Mouse (Mus musculus) left cerebral cortex, postnatal 14 days (tissue): Measurements from ENCODE around the gene Ak8. TPM values are rescaled to one million over a fixed set of nuclear protein-coding genes. Genes with fewer than 3 reads are reported as not detected.

Experiments used
- DNase-seq, 2 experiments: peaks; one replicate each; pipeline ENCODE4 v3.0.0; 2021 to 2022; ENCODE audit warnings: low spot score in 2 of 2, mixed read lengths in 1 of 2
- intact Hi-C: fragments of 180-260 bp; cut with DNase I; formaldehyde crosslinking; loops from one replicate; pipeline ENCODE4 v1.15.1; 2025
- total RNA-seq, 2 experiments: library from RNA; stranded (reverse); gene quantifications; 2 replicates each; pipeline ENCODE4 v1.2.3; 2021

The Ak8 gene
- total RNA-seq, 2 experiments from 2014 or later: 1.7 to 2.1 TPM

- DNase-seq: no peak
- intact Hi-C loops: no loop called here
These were observed 81.3 kb downstream of the Ak8 start for GRCm38 (mm10) chr2:28781310-28781709.

- intact Hi-C loops: no loop called here
- DNase-seq: no peak
These were observed 86.5 kb downstream of the Ak8 start for GRCm38 (mm10) chr2:28786355-28787066.

DNA sequence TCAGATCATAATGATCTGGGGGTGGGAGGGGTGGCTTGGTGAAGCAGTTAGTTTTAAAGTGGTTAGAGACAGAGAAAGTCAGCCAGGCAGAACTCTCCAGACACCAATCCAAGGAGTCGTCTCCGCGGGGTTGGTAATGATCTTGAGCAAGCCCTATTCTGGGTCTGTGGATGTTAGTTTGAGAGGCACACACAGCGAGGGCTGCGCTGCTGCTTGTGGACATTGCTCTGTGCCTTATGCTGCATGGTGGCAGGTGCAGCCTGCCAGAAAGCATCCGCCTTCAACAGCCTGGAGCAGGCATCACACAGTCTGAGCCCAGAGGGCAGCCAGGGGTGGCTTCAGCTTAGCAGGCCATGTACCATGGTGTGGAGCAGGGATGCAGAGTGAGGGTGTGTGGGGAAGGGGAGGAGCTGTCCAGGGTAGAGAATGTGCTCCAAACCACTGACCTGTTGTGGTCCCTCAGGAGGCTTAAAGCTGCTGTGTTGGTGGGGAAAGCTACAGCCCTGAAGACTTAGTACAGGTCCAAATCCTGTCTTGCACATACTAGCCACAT, 87.2 kb downstream of the Ak8 start:
- no peak for DNase-seq
- intact Hi-C loops: no loop called here

DNA sequence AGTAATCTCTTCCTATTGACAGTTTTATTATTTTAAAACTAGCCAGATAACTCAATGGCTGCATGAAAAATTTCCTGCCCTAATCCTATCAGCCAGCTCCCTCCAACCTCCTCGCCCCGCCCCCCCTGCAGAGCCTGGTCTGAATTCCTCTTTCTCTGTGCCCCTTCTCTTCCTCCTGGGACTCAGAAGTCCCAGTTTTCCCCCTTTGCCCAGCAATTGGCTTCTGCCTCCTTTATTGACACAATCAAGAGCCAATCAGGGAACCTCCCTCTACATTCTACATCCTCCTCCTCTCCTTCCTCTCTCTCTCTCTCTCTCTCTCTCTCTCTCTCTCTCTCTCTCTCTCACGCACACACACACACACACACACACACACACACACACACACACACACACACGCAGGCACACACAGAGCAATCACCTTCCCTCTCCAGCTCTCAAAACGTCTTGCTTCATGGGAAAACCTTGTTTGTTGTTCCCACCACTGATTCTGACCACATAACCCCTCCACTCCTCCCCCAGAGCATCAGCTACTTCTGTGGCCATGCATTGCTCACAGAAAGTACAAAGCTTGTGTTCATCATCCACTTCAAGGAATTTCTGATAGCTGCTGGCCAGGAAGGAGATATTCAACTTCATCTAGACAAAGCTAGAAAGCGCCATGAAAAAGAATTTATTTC, 93.1 kb downstream of the Ak8 start:
- intact Hi-C loops: no loop called here
- peak; percentile 32 to 36 for DNase-seq

GRCm38 (mm10) chr2:28794623-28795022, 94.7 kb downstream of the Ak8 start:
- intact Hi-C loops: no loop called here
- DNase-seq: no peak

DNA sequence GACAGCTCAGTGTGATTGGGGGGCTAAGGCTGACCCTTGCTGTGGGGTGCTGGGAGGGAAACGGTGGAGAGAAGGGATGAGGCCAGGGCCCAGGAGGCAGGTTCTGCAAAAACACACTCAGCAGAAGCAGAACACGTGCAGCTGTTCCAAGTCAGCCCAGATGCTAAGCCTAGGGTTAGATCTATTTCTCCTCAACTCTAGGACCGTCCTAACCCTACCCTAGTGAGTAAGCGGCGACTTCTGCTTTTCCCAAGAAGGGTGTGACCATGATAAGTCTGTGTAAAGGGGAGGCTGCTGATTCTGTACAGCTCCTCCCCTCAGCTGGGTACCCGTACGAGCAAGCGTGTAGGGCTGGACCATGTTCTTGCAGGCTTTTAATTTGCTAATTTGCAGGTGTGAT, 96.3 kb downstream of the Ak8 start:
- DNase-seq: no peak
- intact Hi-C loops: no loop called here

- DNase-seq: no peak
- intact Hi-C loops: no loop called here
These were observed 97.6 kb downstream of the Ak8 start for GRCm38 (mm10) chr2:28797490-28798106.

DNA sequence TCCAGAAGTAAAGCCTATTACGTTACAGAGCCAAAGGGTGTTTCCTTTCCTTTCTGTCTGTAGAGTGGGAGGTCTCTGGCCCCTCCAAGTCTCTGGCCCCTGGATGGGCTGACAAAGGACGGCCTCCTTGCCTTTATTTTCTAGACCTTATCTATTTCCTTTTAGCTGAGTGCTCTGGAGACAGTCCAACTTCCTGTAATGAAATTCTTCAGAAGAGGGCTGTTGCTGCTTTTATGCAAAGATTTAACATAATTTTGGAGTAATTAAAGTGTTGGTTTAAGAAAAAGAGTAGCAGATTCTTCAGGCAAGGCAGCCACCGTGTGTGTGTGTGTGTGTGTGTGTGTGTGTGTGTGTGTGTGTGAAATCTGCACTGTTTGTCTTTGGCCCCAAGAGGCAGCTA, 98.4 kb downstream of the Ak8 start:
- intact Hi-C loops: no loop called here
- DNase-seq: no peak

GRCm38 (mm10) chr2:28799575-28799974, 99.6 kb downstream of the Ak8 start:
- intact Hi-C loops: no loop called here
- no peak for DNase-seq

GRCm38 (mm10) chr2:28803406-28803805, 103.4 kb downstream of the Ak8 start:
- intact Hi-C loops: no loop called here
- no peak for DNase-seq

DNA sequence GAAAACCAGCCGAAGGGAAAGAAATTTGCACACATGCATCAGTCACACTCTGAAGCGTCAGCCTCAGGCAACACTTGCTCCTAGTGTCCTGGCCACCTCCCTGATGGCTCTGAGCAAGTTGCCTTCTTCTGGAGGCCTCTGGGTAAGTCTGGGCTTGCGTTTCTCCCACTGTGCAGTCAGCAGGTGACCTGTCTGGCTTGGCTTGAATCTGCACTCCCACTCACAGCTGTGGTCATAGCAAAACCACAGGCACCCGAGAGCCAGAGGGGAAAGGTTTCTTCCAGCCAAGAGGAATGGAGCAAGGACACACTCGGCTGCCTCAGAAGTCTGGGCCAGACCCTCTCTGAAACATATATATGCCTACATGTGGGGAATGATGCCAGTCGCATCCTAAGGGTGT, 108.9 kb downstream of the Ak8 start:
- intact Hi-C loops: no loop called here
- DNase-seq: no peak

- intact Hi-C loops: no loop called here
These were observed 110.5 kb downstream of the Ak8 start for GRCm38 (mm10) chr2:28810260-28811013.

DNA sequence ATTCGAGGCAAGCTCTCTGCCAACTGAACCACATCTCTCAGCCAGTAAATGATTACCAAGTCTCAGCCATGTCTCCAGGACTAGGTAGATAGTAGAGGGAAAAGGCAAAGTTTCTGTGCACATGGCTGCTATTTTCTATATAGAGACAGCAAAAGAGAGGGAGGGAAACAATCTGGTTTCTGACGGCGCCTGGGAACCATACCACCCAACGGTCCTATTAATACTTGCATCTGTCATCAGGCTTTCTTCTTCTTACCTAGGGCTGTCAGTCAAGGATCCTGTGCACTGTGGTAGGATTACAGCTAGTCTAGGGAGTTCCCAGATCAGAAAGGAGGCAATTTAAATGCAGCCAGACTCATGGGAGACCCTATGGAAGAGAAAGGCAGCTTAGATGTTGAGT, 118.9 kb downstream of the Ak8 start:
- peak; percentile 36 to 40 for DNase-seq
- intact Hi-C loops: no loop called here

More at GRCm38 (mm10) chr2:28810260-28811013, 110.5 kb downstream of the Ak8 start:
- no peak for DNase-seq

- DNase-seq: no peak
- intact Hi-C loops: no loop called here
These were observed 129.3 kb downstream of the Ak8 start for GRCm38 (mm10) chr2:28829265-28829664.

GRCm38 (mm10) chr2:28836181-28836940, 136.4 kb downstream of the Ak8 start:
- peak in 1 of 2 experiments; percentile 41 for DNase-seq
- intact Hi-C loops: no loop called here

DNA sequence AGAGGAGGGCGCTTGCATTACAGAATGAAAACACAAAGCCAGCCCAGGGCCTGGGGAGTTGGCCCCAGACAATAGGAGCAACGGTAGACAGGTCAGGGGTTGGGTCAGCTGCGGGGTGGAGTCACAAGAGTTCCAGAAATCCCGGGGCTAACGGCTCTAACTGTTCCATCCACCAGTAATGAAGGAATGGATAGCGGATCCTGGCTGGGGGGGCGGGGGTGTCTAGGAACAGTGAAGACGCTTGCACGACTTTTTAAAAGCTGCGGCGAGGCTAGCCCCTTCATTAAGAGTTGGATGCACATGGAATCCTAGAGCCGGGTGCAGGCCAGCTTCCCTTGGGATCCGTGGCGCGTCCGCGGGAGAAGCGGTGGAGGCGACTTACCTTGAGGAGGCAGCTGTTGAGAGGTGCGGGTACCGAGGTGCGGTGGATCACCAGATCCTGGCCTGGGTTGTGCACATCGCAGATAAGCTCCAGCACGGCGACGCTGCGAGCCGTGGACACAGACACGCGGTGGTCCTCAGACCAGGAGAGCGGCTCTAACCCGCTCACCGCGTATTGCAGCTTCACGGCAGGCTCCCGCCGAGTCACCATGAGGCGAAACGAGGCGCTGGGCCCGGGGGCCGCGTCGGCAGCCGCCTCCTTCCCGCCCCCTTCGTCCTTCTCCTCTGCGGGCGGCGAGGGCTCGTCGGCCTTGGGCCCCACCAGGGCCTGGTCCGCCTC, 139.7 kb downstream of the Ak8 start:
- no peak for DNase-seq
- intact Hi-C loops: loop anchor here (2.0 kb wide), 1 partner anchor 83 kb away; no protein-coding TSS in a partner anchor

- DNase-seq: peak; percentile 95 to 96
- intact Hi-C loops: loop anchor here (2.0 kb wide), 1 partner anchor 84 kb away; no protein-coding TSS in a partner anchor
These were observed 140.4 kb downstream of the Ak8 start, which contains the start of the genes Gtf3c4 and Ddx31 for GRCm38 (mm10) chr2:28840222-28840951. TSS of gene Gtf3c4 (minus strand) at chr2:28840360. TSS of gene Ddx31 (plus strand) at chr2:28840406.
